Mouse (Mus musculus) cerebellum, adult 9-10 months (tissue): Measurements from ENCODE around the gene Dazap1.

Experiments used
- DNase-seq: peaks from one replicate; pipeline ENCODE4 v3.0.0; 2022

Gene Dazap1

GRCm38 (mm10) chr10:80250059-80250458 lies 11.2 kb upstream of the Dazap1 start:
- no peak for DNase-seq

- DNase-seq: no peak
Observed at GRCm38 (mm10) chr10:80250573-80250972, 10.7 kb upstream of the Dazap1 start.

GRCm38 (mm10) chr10:80252011-80252410 lies 9.3 kb upstream of the Dazap1 start:
- no peak for DNase-seq

- DNase-seq: no peak
Observed at GRCm38 (mm10) chr10:80252493-80253274, 8.6 kb upstream of the Dazap1 start.

GRCm38 (mm10) chr10:80253551-80253950 lies 7.7 kb upstream of the Dazap1 start:
- no peak for DNase-seq

GRCm38 (mm10) chr10:80254331-80255297 lies 6.7 kb upstream of the Dazap1 start:
- no peak for DNase-seq

GRCm38 (mm10) chr10:80255881-80256535 lies 5.3 kb upstream of the Dazap1 start:
- no peak for DNase-seq

GRCm38 (mm10) chr10:80257936-80258335 lies 3.4 kb upstream of the Dazap1 start:
- DNase-seq: peak; percentile 62

GRCm38 (mm10) chr10:80258752-80259462 lies 2.4 kb upstream of the Dazap1 start:
- peak; percentile 66 for DNase-seq

GRCm38 (mm10) chr10:80259463-80259805 lies 1.9 kb upstream of the Dazap1 start:
- DNase-seq: no peak

GRCm38 (mm10) chr10:80259861-80260641 lies 1.2 kb upstream of the Dazap1 start:
- peak; percentile 83 for DNase-seq

- peak; percentile 95 for DNase-seq
Observed at GRCm38 (mm10) chr10:80261585-80261968, 291 bp downstream of the Dazap1 start.

GRCm38 (mm10) chr10:80262169-80262568 lies 883 bp downstream of the Dazap1 start:
- DNase-seq: peak; percentile 64

GRCm38 (mm10) chr10:80262776-80263365 lies 1.6 kb downstream of the Dazap1 start:
- peak; percentile 70 for DNase-seq

GRCm38 (mm10) chr10:80264341-80265148 lies 3.3 kb downstream of the Dazap1 start:
- DNase-seq: peak; percentile 99

GRCm38 (mm10) chr10:80265149-80265486 lies 3.8 kb downstream of the Dazap1 start:
- DNase-seq: no peak

GRCm38 (mm10) chr10:80270099-80270498 lies 8.8 kb downstream of the Dazap1 start:
- no peak for DNase-seq

- DNase-seq: no peak
Observed at GRCm38 (mm10) chr10:80270734-80271181, 9.5 kb downstream of the Dazap1 start.

GRCm38 (mm10) chr10:80271186-80271843 lies 10.0 kb downstream of the Dazap1 start:
- DNase-seq: no peak
